Mouse (Mus musculus): ENCODE data around the gene Gng12. TPM values are rescaled to one million over a fixed set of nuclear protein-coding genes. Genes with fewer than 3 reads are reported as not detected.
A peak's percentile ranks its signal among the peaks of the same experiment; 100 is the strongest.

The Gng12 gene
- polyA plus RNA-seq, 1 experiment from 2014 or later = 52.7 TPM

GRCm38 (mm10) chr6:66994981-66995380 is 98.8 kb downstream of the Gng12 start:
- Histone ChIP-seq H3K4me3 (ENCODE audit: low read depth, low read length) (no peak overlapping the region), H3K4me2 (replicated peaks; ENCODE audit: low read depth, low read length) (no peak overlapping the region), H3K4me1 (replicated peaks; ENCODE audit: control insufficient read depth, insufficient read depth, low read length) (no peaks in the 10 kb centered on the region), H3K9me3 (ENCODE audit: control insufficient read depth, low read length) (no peaks in the 10 kb centered on the region), H3K27me3 (ENCODE audit: control insufficient read depth, insufficient read depth, low read length) (no peaks in the 10 kb centered on the region), H3K36me3 (ENCODE audit: control insufficient read depth, insufficient read depth, low read length) (no peaks in the 10 kb centered on the region), H3K27ac (ENCODE audit: low read depth, low read length) (no peak overlapping the region), H3K9ac (ENCODE audit: low read depth, low read length) (no peak overlapping the region)
- DNase-seq (ENCODE audit: low spot score) (no peak), ATAC-seq (ENCODE audit: low FRiP score) (no peak)
- WGBS = 94% methylated on average over 8 of the region's 8 CpGs

- Histone ChIP-seq H3K36me3 (ENCODE audit: control insufficient read depth, insufficient read depth, low read length) (no peaks in the 10 kb centered on the region), H3K27ac (ENCODE audit: low read depth, low read length) (no peak overlapping the region), H3K27me3 (ENCODE audit: control insufficient read depth, insufficient read depth, low read length) (no peaks in the 10 kb centered on the region), H3K4me1 (replicated peaks; ENCODE audit: control insufficient read depth, insufficient read depth, low read length) (no peaks in the 10 kb centered on the region), H3K9me3 (ENCODE audit: control insufficient read depth, low read length) (no peaks in the 10 kb centered on the region), H3K9ac (ENCODE audit: low read depth, low read length) (no peak overlapping the region), H3K4me3 (ENCODE audit: low read depth, low read length) (no peak overlapping the region), H3K4me2 (replicated peaks; ENCODE audit: low read depth, low read length) (no peak overlapping the region)
- ATAC-seq (ENCODE audit: low FRiP score) = no peak
- 100% methylated on average over 1 of the region's 1 CpGs for WGBS
- DNase-seq (ENCODE audit: low spot score) = no peak
Measured at GRCm38 (mm10) chr6:66995825-66996224, 99.6 kb downstream of the Gng12 start.

- no peak for DNase-seq (ENCODE audit: low spot score)
- no peak overlapping the region for H3K4me3 ChIP-seq (ENCODE audit: low read depth, low read length)
- 89% methylated on average over 1 of the region's 1 CpGs for WGBS
Measured at GRCm38 (mm10) chr6:66996257-66996656, 100.1 kb downstream of the Gng12 start.

GRCm38 (mm10) chr6:66998645-66999044 is 102.4 kb downstream of the Gng12 start:
- H3K9ac ChIP-seq (ENCODE audit: low read depth, low read length) = no peak overlapping the region
- no peaks in the 10 kb centered on the region for H3K4me1 ChIP-seq (replicated peaks; ENCODE audit: control insufficient read depth, insufficient read depth, low read length)
- H3K4me2 ChIP-seq (replicated peaks; ENCODE audit: low read depth, low read length) = no peak overlapping the region
- 78% methylated on average over 2 of the region's 2 CpGs for WGBS
- ATAC-seq (ENCODE audit: low FRiP score) = no peak
- no peaks in the 10 kb centered on the region for H3K36me3 ChIP-seq (ENCODE audit: control insufficient read depth, insufficient read depth, low read length)
- H3K27ac ChIP-seq (ENCODE audit: low read depth, low read length) = no peak overlapping the region
- H3K9me3 ChIP-seq (ENCODE audit: control insufficient read depth, low read length) = no peaks in the 10 kb centered on the region
- no peak overlapping the region for H3K4me3 ChIP-seq (ENCODE audit: low read depth, low read length)
- DNase-seq (ENCODE audit: low spot score) = no peak
- H3K27me3 ChIP-seq (ENCODE audit: control insufficient read depth, insufficient read depth, low read length) = no peaks in the 10 kb centered on the region

More at GRCm38 (mm10) chr6:66996257-66996656, 100.1 kb downstream of the Gng12 start:
- no peak overlapping the region for H3K9ac ChIP-seq (ENCODE audit: low read depth, low read length)
- no peaks in the 10 kb centered on the region for H3K4me1 ChIP-seq (replicated peaks; ENCODE audit: control insufficient read depth, insufficient read depth, low read length)
- ATAC-seq (ENCODE audit: low FRiP score) = no peak
- H3K27me3 ChIP-seq (ENCODE audit: control insufficient read depth, insufficient read depth, low read length) = no peaks in the 10 kb centered on the region
- H3K36me3 ChIP-seq (ENCODE audit: control insufficient read depth, insufficient read depth, low read length) = no peaks in the 10 kb centered on the region
- H3K9me3 ChIP-seq (ENCODE audit: control insufficient read depth, low read length) = no peaks in the 10 kb centered on the region
- H3K4me2 ChIP-seq (replicated peaks; ENCODE audit: low read depth, low read length) = no peak overlapping the region
- H3K27ac ChIP-seq (ENCODE audit: low read depth, low read length) = no peak overlapping the region

GRCm38 (mm10) chr6:66999800-67000199 is 103.6 kb downstream of the Gng12 start:
- Histone ChIP-seq H3K9me3 (ENCODE audit: control insufficient read depth, low read length) (no peaks in the 10 kb centered on the region), H3K4me3 (ENCODE audit: low read depth, low read length) (no peak overlapping the region), H3K27me3 (ENCODE audit: control insufficient read depth, insufficient read depth, low read length) (no peaks in the 10 kb centered on the region), H3K27ac (ENCODE audit: low read depth, low read length) (no peak overlapping the region), H3K4me2 (replicated peaks; ENCODE audit: low read depth, low read length) (no peak overlapping the region), H3K4me1 (replicated peaks; ENCODE audit: control insufficient read depth, insufficient read depth, low read length) (no peaks in the 10 kb centered on the region), H3K36me3 (ENCODE audit: control insufficient read depth, insufficient read depth, low read length) (no peaks in the 10 kb centered on the region), H3K9ac (ENCODE audit: low read depth, low read length) (no peak overlapping the region)
- ATAC-seq (ENCODE audit: low FRiP score) = no peak
- no peak for DNase-seq (ENCODE audit: low spot score)

GRCm38 (mm10) chr6:67009888-67010287 is 113.7 kb downstream of the Gng12 start:
- H3K36me3 ChIP-seq (ENCODE audit: control insufficient read depth, insufficient read depth, low read length) = no peaks in the 10 kb centered on the region
- H3K27me3 ChIP-seq (ENCODE audit: control insufficient read depth, insufficient read depth, low read length) = no peaks in the 10 kb centered on the region
- no peak for ATAC-seq (ENCODE audit: low FRiP score)
- H3K9me3 ChIP-seq (ENCODE audit: control insufficient read depth, low read length) = no peaks in the 10 kb centered on the region
- H3K4me2 ChIP-seq (replicated peaks; ENCODE audit: low read depth, low read length) = no peak overlapping the region
- no peaks in the 10 kb centered on the region for H3K4me1 ChIP-seq (replicated peaks; ENCODE audit: control insufficient read depth, insufficient read depth, low read length)
- 90% methylated on average over 3 of the region's 3 CpGs for WGBS
- no peak overlapping the region for H3K27ac ChIP-seq (ENCODE audit: low read depth, low read length)
- H3K4me3 ChIP-seq (ENCODE audit: low read depth, low read length) = no peak overlapping the region
- no peak overlapping the region for H3K9ac ChIP-seq (ENCODE audit: low read depth, low read length)
- no peak for DNase-seq (ENCODE audit: low spot score)

- Histone ChIP-seq H3K9ac (ENCODE audit: low read depth, low read length) (no peak overlapping the region), H3K4me2 (replicated peaks; ENCODE audit: low read depth, low read length) (no peak overlapping the region), H3K27ac (ENCODE audit: low read depth, low read length) (no peak overlapping the region), H3K9me3 (ENCODE audit: control insufficient read depth, low read length) (no peaks in the 10 kb centered on the region), H3K4me1 (replicated peaks; ENCODE audit: control insufficient read depth, insufficient read depth, low read length) (no peaks in the 10 kb centered on the region), H3K36me3 (ENCODE audit: control insufficient read depth, insufficient read depth, low read length) (no peaks in the 10 kb centered on the region), H3K27me3 (ENCODE audit: control insufficient read depth, insufficient read depth, low read length) (no peaks in the 10 kb centered on the region), H3K4me3 (ENCODE audit: low read depth, low read length) (no peak overlapping the region)
- DNase-seq (ENCODE audit: low spot score) (no peak), ATAC-seq (ENCODE audit: low FRiP score) (peak; percentile 68)
- WGBS = 65% methylated on average over 7 of the region's 7 CpGs
Measured at GRCm38 (mm10) chr6:67010370-67011216, 114.4 kb downstream of the Gng12 start.

- no peak for ATAC-seq (ENCODE audit: low FRiP score)
- DNase-seq (ENCODE audit: low spot score) = no peak
- no peak overlapping the region for H3K9ac ChIP-seq (ENCODE audit: low read depth, low read length)
- no peak overlapping the region for H3K4me3 ChIP-seq (ENCODE audit: low read depth, low read length)
- no peaks in the 10 kb centered on the region for H3K36me3 ChIP-seq (ENCODE audit: control insufficient read depth, insufficient read depth, low read length)
- H3K9me3 ChIP-seq (ENCODE audit: control insufficient read depth, low read length) = no peaks in the 10 kb centered on the region
- H3K4me2 ChIP-seq (replicated peaks; ENCODE audit: low read depth, low read length) = no peak overlapping the region
- H3K27ac ChIP-seq (ENCODE audit: low read depth, low read length) = no peak overlapping the region
- no peaks in the 10 kb centered on the region for H3K4me1 ChIP-seq (replicated peaks; ENCODE audit: control insufficient read depth, insufficient read depth, low read length)
- H3K27me3 ChIP-seq (ENCODE audit: control insufficient read depth, insufficient read depth, low read length) = no peaks in the 10 kb centered on the region
Measured at GRCm38 (mm10) chr6:67011217-67011518, 115.0 kb downstream of the Gng12 start.

GRCm38 (mm10) chr6:67013293-67013948 is 117.2 kb downstream of the Gng12 start:
- no peak for DNase-seq (ENCODE audit: low spot score)
- no peaks in the 10 kb centered on the region for H3K9me3 ChIP-seq (ENCODE audit: control insufficient read depth, low read length)
- 95% methylated on average over 6 of the region's 6 CpGs for WGBS
- no peak for ATAC-seq (ENCODE audit: low FRiP score)
- no peak overlapping the region for H3K4me3 ChIP-seq (ENCODE audit: low read depth, low read length)
- no peak overlapping the region for H3K9ac ChIP-seq (ENCODE audit: low read depth, low read length)
- no peak overlapping the region for H3K4me2 ChIP-seq (replicated peaks; ENCODE audit: low read depth, low read length)
- no peaks in the 10 kb centered on the region for H3K27me3 ChIP-seq (ENCODE audit: control insufficient read depth, insufficient read depth, low read length)
- H3K4me1 ChIP-seq (replicated peaks; ENCODE audit: control insufficient read depth, insufficient read depth, low read length) = no peaks in the 10 kb centered on the region
- no peak overlapping the region for H3K27ac ChIP-seq (ENCODE audit: low read depth, low read length)
- H3K36me3 ChIP-seq (ENCODE audit: control insufficient read depth, insufficient read depth, low read length) = no peaks in the 10 kb centered on the region

Data from hindbrain, embryonic 11.5 days (tissue).